Mouse (Mus musculus): ENCODE measurements around the gene Sgpp2. TPM values are rescaled to one million over a fixed set of nuclear protein-coding genes. Genes with fewer than 3 reads are reported as not detected.

The Sgpp2 gene
- polyA plus RNA-seq, 1 experiment from 2014 or later: 28.1 TPM

Other genes starting within 250 kb of the Sgpp2 start
- 0.14 TPM in 2 replicates for gene Pax3, start 113.2 kb upstream of the Sgpp2 start, polyA plus RNA-seq (2014; fragmentation: Nextera tagmentation; extraction: Ambion mirVana)
- gene Farsb, start 178.6 kb downstream of the Sgpp2 start, polyA plus RNA-seq (2014; fragmentation: Nextera tagmentation; extraction: Ambion mirVana): 135 and 148 TPM in 2 replicates
- gene Mogat1, start 200.6 kb downstream of the Sgpp2 start, polyA plus RNA-seq (2014; fragmentation: Nextera tagmentation; extraction: Ambion mirVana): 0.60 TPM in 1 of 2 replicates, not detected in the other
- 0.20 and 0.24 TPM in 2 replicates for gene BC035947, start 201.8 kb downstream of the Sgpp2 start, polyA plus RNA-seq (2014; fragmentation: Nextera tagmentation; extraction: Ambion mirVana)

All from kidney, embryonic 14.5 days (tissue).